Mouse (Mus musculus) CH12.LX (cell line): ENCODE results near the gene Gm11127. TPM values are rescaled to one million over a fixed set of nuclear protein-coding genes. Genes with fewer than 3 reads are reported as not detected.
"Not testable (repeated sequence)": the region's sequence is repeated elsewhere in the genome, so short reads cannot be mapped to it uniquely, and the experiment has no call there.

Source experiments
- DNase-seq: peaks from one replicate; pipeline ENCODE4 v3.0.0-alpha.2; 2013; ENCODE audit errors: extremely low read depth
- H3K27ac ChIP-seq: 2 replicates; pipeline ENCODE4 v1.5.1; 2012; ENCODE audit warnings: low read depth, mild to moderate bottlenecking, control low read depth, moderate library complexity; ENCODE audit not compliant: insufficient read depth
- H3K27me3 ChIP-seq: replicated peaks from 2 replicates; pipeline ENCODE3; 2012; ENCODE audit warnings: inconsistent platforms
- H3K36me3 ChIP-seq, 2 experiments: replicated peaks in 1 of 2; 2 replicates each; pipeline versions ENCODE3 to v1.6.1; 2012; ENCODE audit warnings: inconsistent platforms in 1 of 2, low read length in 1 of 2, mild to moderate bottlenecking in 1 of 2, mixed read lengths in 1 of 2, moderate library complexity in 1 of 2; ENCODE audit not compliant: control insufficient read depth in 1 of 2, insufficient read depth in 1 of 2
- H3K4me1 ChIP-seq, 2 experiments: 2 replicates each; pipeline ENCODE4 v1.6.1; 2012; ENCODE audit warnings: inconsistent platforms in 1 of 2, moderate library complexity in 1 of 2; ENCODE audit not compliant: insufficient read depth in 2 of 2, control insufficient read depth in 1 of 2
- H3K4me2 ChIP-seq: 2 replicates; pipeline ENCODE4 v1.6.1; 2012; ENCODE audit warnings: low read depth, mild to moderate bottlenecking, control low read depth; ENCODE audit not compliant: poor library complexity, insufficient read depth, severe bottlenecking
- H3K4me3 ChIP-seq, 3 experiments: fragments of 150-350 bp in 1 of 3; sonication (generic) in 1 of 3; replicated peaks in 1 of 3; 2 replicates each; pipeline versions ENCODE3 to v1.5.1; 2011 to 2012; ENCODE audit warnings: low read depth in 2 of 3, low read length in 2 of 3, mild to moderate bottlenecking in 2 of 3, moderate library complexity in 2 of 3, control low read depth in 1 of 3, improper control_type of control experiment in 1 of 3, inconsistent platforms in 1 of 3, mixed read lengths in 1 of 3; ENCODE audit not compliant: poor library complexity in 1 of 3
- H3K79me2 ChIP-seq: replicated peaks from 2 replicates; pipeline ENCODE4 v1.6.1; 2012; ENCODE audit warnings: mild to moderate bottlenecking, moderate library complexity; ENCODE audit not compliant: control insufficient read depth, poor library complexity, insufficient read depth, severe bottlenecking; ENCODE audit errors: extremely low read depth
- H3K9ac ChIP-seq: 2 replicates; pipeline ENCODE4 v1.6.1; 2012; ENCODE audit warnings: low read depth, mild to moderate bottlenecking, control low read depth, moderate library complexity; ENCODE audit not compliant: insufficient read depth
- H3K9me3 ChIP-seq: replicated peaks from 2 replicates; pipeline ENCODE3; 2012; ENCODE audit warnings: low read length, inconsistent platforms, mixed read lengths
- CHD2 ChIP-seq: IDR thresholded peaks from 2 replicates; pipeline ENCODE4 v1.6.1; 2011; ENCODE audit warnings: low read length, improper control_type of control experiment
- CTCF ChIP-seq, 2 experiments: IDR thresholded peaks in 1 of 2; conservative IDR thresholded peaks in 1 of 2; 2 replicates each; pipeline ENCODE4 v1.5.1; 2011 to 2012; ENCODE audit warnings: low read depth in 2 of 2, low read length in 2 of 2, improper control_type of control experiment in 1 of 2, inconsistent platforms in 1 of 2, mild to moderate bottlenecking in 1 of 2, moderate library complexity in 1 of 2
- POLR2A ChIP-seq: IDR thresholded peaks from 2 replicates; pipeline ENCODE4 v1.6.1; 2011; ENCODE audit warnings: low read depth, mild to moderate bottlenecking, improper control_type of control experiment, low read length
- TBP ChIP-seq: conservative IDR thresholded peaks from 2 replicates; pipeline ENCODE4 v1.6.1; 2011; ENCODE audit warnings: low read depth, low read length, improper control_type of control experiment
- dilution Hi-C: fragments of 300-500 bp; cut with MboI; formaldehyde crosslinking; loops from 2 replicates; pipeline ENCODE4 v1.14.3; 2020; ENCODE audit warnings: low sequenced_read_pairs; ENCODE audit not compliant: extremely low pct_unique_long_range_greater_than_20kb, extremely low pct_ligation_motif_present
- in situ Hi-C: fragments of 300-500 bp; cut with MboI; formaldehyde crosslinking; loops from 3 replicates; pipeline ENCODE4 v1.14.3; 2019; ENCODE audit warnings: low sequenced_read_pairs, low pct_ligation_motif_present, low pct_unique_long_range_greater_than_20kb, mixed read lengths
- polyA plus RNA-seq: library from polyadenylated mRNA; unstranded; fragments of >175 nt; gene quantifications from 2 replicates; pipeline ENCODE4 v1.2.1, GENCODE M21; 2012; ENCODE audit warnings: low read depth; ENCODE audit not compliant: insufficient read length
- total RNA-seq, 2 experiments: library from RNA; depleted of rRNA; stranded (reverse); fragments of 300-350 nt in 1 of 2; fragments of >200 nt in 1 of 2; gene quantifications; 2 replicates each; pipeline ENCODE4 v1.2.3; 2012 to 2014

Gene Gm11127
- total and polyA plus RNA-seq, 3 experiments = 0.27 to 25.1 (median 2.0) TPM

DNA sequence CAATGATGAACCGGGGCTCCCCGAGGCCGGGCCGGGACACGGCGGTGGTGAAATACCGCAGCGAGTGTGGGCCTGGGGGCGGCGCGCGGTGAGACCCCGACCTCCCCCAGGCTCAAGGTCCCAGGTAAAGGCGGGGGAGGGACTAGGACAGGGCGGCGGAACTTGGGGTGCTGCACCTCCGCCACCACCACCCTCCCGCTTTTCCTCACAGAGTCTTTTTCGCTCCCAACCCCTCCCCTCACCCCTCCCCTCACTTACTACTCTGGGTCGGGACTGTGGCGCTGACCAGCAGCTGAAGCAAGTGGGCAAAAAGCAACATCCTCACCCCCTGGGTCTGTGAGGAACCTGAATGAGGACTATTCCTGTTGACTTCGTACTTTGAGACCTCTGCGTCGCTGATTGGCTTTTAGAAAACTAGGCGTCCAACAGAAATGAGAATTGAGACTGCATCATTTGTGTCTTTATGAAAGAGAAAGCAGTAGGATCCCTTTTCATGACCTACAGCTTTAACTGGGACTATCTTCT, 25.8 kb downstream of the Gm11127 start, which contains the start of gene H2-T23:
TSS of gene H2-T23 (minus strand) at position 505 of the 525 bp plus-strand sequence.
- H3K27me3 ChIP-seq, H3K9me3 ChIP-seq, dilution Hi-C loops, H3K4me2 ChIP-seq, H3K4me1 ChIP-seq, DNase-seq: not testable (repeated sequence)
- in situ Hi-C loops = loop anchor here (10.0 kb wide), 1 partner anchor 82 kb away; no protein-coding TSS in a partner anchor
- Histone ChIP-seq H3K27ac (peak within 1 kb of the TSS; percentile 74), H3K9ac (peak within 1 kb of the TSS; percentile 84), H3K4me3 (peak within 1 kb of the TSS; percentile 53 to 80 (median 58)), H3K79me2 (peaks cover 12% of the 10 kb centered on the region; the same call in 1 of the 2 replicates), H3K36me3 (peaks cover 2 to 13% of the 10 kb centered on the region in 2 experiments)
- TF ChIP-seq CHD2 (peak; percentile 87), POLR2A (peak; percentile 41; the same call in 1 of the 2 replicates), TBP (0 out of 2 replicates have a peak, but pooled peaks have one; percentile 53)

DNA sequence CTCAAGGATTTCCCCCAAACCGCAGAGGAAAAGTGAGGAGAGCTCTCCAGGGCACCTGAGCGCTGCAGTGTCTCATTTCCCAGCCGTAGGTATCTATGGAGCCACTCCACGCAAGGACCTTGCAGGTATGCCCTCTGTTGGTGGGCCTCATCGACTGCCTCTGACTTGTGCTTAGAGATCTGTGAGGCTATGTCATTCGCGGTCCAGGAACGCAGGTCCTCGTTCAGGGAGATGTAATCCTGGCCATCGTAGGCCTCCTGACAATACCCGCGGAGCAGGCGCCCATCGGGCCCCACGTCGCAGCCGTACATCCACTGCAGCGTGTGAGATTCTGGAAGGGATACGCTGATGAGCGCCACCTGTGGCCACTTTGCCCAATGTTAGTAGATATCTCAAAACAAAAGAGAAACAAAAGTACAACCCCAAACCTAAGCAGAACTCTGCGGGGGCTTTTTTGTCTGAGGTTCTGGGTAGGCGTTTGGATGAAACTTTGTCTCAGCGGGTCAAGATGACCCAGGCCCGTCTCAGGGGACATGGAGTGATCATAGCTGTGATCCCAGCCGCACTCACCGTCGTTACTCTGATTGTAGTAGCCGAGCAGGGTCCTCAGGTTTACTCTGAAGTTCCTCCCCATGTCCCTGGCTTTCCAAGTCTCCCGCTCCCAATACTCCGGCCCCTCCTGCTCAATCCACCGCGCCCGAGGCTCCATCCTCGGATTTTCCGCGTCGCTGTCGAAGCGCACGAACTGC, 26.4 kb downstream of the Gm11127 start:
- Histone ChIP-seq H3K27ac (peak overlapping the region; percentile 74; the same call in 1 of the 2 replicates), H3K79me2 (peaks cover 12% of the 10 kb centered on the region; the same call in 1 of the 2 replicates), H3K9ac (peak overlapping the region; percentile 84), H3K4me3 (peak overlapping the region; percentile 40 to 80 (median 58)), H3K36me3 (peaks cover 2 to 16% of the 10 kb centered on the region in 2 experiments)
- H3K4me2 ChIP-seq, DNase-seq, dilution Hi-C loops, H3K27me3 ChIP-seq, H3K4me1 ChIP-seq, H3K9me3 ChIP-seq: not testable (repeated sequence)
- in situ Hi-C loops = loop anchor here (10.0 kb wide), 1 partner anchor 83 kb away; no protein-coding TSS in a partner anchor
- TF ChIP-seq CTCF (conservative IDR thresholded peaks at IDR 0.05 in 1 of 2, IDR thresholded peaks at IDR 0.05 in 1 of 2; ENCODE audit: low read depth in 2 of 2, low read length in 2 of 2) = peak in 1 of 2 experiments; percentile 17; a peak in 1 of 4 replicates

DNA sequence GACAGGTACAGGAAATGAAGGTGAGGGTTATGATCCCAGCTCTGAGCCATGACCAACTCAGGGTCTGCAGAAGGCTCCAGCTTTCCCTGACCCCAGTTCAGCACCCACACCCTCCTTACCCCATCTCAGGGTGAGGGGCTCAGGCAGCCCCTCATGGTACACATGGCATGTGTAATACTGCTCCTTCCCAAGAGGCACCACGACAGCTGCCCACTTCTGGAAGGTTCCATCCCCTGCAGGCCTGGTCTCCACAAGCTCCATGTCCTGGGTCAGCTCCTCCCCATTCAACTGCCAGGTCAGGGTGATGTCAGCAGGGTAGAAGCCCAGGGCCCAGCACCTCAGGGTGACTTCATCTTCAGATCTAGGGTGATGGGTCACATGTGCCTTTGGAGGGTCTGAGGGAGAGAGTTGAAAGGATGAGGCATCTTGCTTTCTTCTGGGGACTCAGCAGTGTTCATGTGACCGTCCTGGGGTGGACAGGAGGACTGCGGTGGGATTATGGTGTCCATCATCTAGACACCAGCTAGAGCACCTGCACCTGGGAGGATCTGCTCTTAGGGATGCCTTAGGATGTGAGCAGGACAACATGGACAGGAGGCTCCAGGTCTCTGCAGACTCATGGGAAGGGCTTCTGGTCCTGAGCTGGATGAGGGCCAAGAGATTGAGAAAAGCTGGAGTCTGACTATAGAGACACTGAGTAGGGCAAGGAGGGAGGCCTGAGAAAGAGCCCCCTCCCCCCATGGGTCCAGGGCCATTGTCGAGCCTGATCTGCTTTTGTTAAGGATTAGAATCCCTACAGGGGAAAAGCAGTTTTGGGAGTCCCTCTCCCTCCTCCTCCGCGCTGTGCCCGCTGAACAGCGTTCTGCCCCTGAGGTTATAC, 27.2 kb downstream of the Gm11127 start:
- H3K4me2 ChIP-seq, H3K27ac ChIP-seq, H3K27me3 ChIP-seq, dilution Hi-C loops, H3K9ac ChIP-seq, H3K4me1 ChIP-seq, DNase-seq: not testable (repeated sequence)
- Histone ChIP-seq H3K4me3 (peak overlapping the region in 1 of 3 experiments; percentile 40), H3K79me2 (peaks cover 14% of the 10 kb centered on the region; the same call in 1 of the 2 replicates), H3K36me3 (peaks cover 7 to 23% of the 10 kb centered on the region in 2 experiments), H3K9me3 (peaks cover 14% of the 10 kb centered on the region)
- in situ Hi-C loops = loop anchor here (10.0 kb wide), 1 partner anchor 84 kb away; no protein-coding TSS in a partner anchor

DNA sequence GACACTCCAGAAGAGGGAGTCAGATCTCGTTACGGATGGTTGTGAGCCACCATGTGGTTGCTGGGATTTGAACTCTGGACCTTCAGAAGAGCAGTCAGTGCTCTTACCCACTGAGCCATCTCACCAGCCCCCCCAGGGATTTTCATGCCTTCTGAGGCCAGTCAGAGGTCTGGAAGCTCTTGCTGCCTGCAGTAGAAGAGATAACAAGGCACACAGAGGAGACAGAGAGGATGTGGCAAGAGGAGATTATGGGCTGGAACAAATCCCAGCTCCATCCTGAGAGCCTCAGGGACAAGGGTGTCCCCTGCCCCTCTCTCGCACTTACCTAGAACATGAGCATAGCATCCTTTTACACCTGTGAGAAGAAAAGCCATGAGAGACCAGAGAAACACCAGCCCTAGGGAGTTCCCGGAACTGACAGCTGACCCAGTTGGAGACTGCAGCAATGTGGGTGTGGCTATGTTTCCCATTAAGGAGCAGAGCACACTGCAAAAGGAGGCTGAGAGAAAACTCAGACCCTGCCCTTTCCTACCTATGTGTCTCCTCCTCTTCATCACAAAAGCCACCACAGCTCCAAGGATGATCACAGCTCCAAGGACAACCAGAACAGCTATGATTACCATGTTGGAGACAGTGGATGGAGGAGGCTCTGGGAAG, 28.0 kb downstream of the Gm11127 start:
- dilution Hi-C loops = not testable (repeated sequence)

More for the DNA sequence above, 28.0 kb downstream of the Gm11127 start:
- not testable (repeated sequence) for DNase-seq, H3K4me1 ChIP-seq, H3K27me3 ChIP-seq, H3K4me2 ChIP-seq, H3K27ac ChIP-seq, H3K9ac ChIP-seq, H3K4me3 ChIP-seq
- Histone ChIP-seq H3K9me3 (peaks cover 17% of the 10 kb centered on the region), H3K79me2 (peaks cover 16% of the 10 kb centered on the region), H3K36me3 (peaks cover 10 to 28% of the 10 kb centered on the region in 2 experiments)
- in situ Hi-C loops = loop anchor here (10.0 kb wide), 1 partner anchor 85 kb away; no protein-coding TSS in a partner anchor
